Mouse (Mus musculus) myocyte (in vitro differentiated cells): ENCODE measurements around the gene Ctcf. TPM values are rescaled to one million over a fixed set of nuclear protein-coding genes. Genes with fewer than 3 reads are reported as not detected.

Source experiments
- H3K27me3 ChIP-seq: one replicate; pipeline ENCODE4 v1.6.1; 2011; ENCODE audit not compliant: control insufficient read depth, insufficient read depth, insufficient read length
- H3K36me3 ChIP-seq: one replicate; pipeline ENCODE4 v1.6.1; 2011; ENCODE audit not compliant: control insufficient read depth, insufficient read depth
- H3K4me2 ChIP-seq: one replicate; pipeline ENCODE4 v1.6.1; 2011; ENCODE audit warnings: low read depth, control low read depth
- H3K4me3 ChIP-seq: one replicate; pipeline ENCODE4 v1.5.1; 2011; ENCODE audit warnings: mild to moderate bottlenecking, control low read depth, moderate library complexity
- H3K79me2 ChIP-seq: one replicate; pipeline ENCODE4 v1.6.1; 2011; ENCODE audit not compliant: control insufficient read depth, insufficient read depth
- H3ac ChIP-seq: one replicate; pipeline ENCODE4 v1.6.1; 2011; ENCODE audit not compliant: control insufficient read depth, insufficient read length
- CEBPB ChIP-seq: IDR thresholded peaks from 2 replicates; pipeline ENCODE4 v1.6.1; 2011; ENCODE audit warnings: mild to moderate bottlenecking, moderate library complexity; ENCODE audit not compliant: poor library complexity, insufficient read depth, severe bottlenecking
- E2F4 ChIP-seq: IDR thresholded peaks from one replicate; pipeline ENCODE4 v1.6.1; 2011; ENCODE audit warnings: mild to moderate bottlenecking, control low read depth, moderate library complexity; ENCODE audit not compliant: insufficient read depth
- MAX ChIP-seq: IDR thresholded peaks from one replicate; pipeline ENCODE4 v1.6.1; 2011; ENCODE audit warnings: low read depth, mild to moderate bottlenecking, control low read depth
- MYOD1 ChIP-seq, 3 experiments: IDR thresholded peaks; one replicate each; pipeline ENCODE4 v1.6.1; 2011; ENCODE audit warnings: control low read depth in 2 of 3, low read depth in 2 of 3, mild to moderate bottlenecking in 2 of 3, moderate library complexity in 1 of 3; ENCODE audit not compliant: insufficient read length in 2 of 3, control insufficient read depth in 1 of 3
- MYOG ChIP-seq, 3 experiments: IDR thresholded peaks; one replicate each; pipeline ENCODE4 v1.6.1; 2011; ENCODE audit warnings: control low read depth in 2 of 3, low read depth in 2 of 3, mild to moderate bottlenecking in 2 of 3; ENCODE audit not compliant: insufficient read length in 2 of 3, control insufficient read depth in 1 of 3, insufficient read depth in 1 of 3
- POLR2A ChIP-seq: IDR thresholded peaks from one replicate; pipeline ENCODE4 v1.6.1; 2011; ENCODE audit warnings: low read depth, mild to moderate bottlenecking, control low read depth, moderate library complexity; ENCODE audit not compliant: insufficient read length
- POLR2AphosphoS2 ChIP-seq: IDR thresholded peaks from one replicate; pipeline ENCODE4 v1.6.1; 2011; ENCODE audit warnings: low read depth, control low read depth; ENCODE audit not compliant: insufficient read length
- REST ChIP-seq: IDR thresholded peaks from one replicate; pipeline ENCODE4 v1.6.1; 2011; ENCODE audit warnings: mild to moderate bottlenecking, control low read depth, moderate library complexity; ENCODE audit not compliant: insufficient read depth, insufficient read length
- SRF ChIP-seq: IDR thresholded peaks from one replicate; pipeline ENCODE4 v1.6.1; 2011; ENCODE audit warnings: low read depth; ENCODE audit not compliant: control insufficient read depth, insufficient read length
- TCF12 ChIP-seq: IDR thresholded peaks from one replicate; pipeline ENCODE4 v1.6.1; 2011; ENCODE audit warnings: mild to moderate bottlenecking, control low read depth; ENCODE audit not compliant: poor library complexity, insufficient read depth, severe bottlenecking
- TCF3 ChIP-seq: IDR thresholded peaks from one replicate; pipeline ENCODE4 v1.6.1; 2011; ENCODE audit warnings: low read depth, control low read depth; ENCODE audit not compliant: insufficient read length
- USF1 ChIP-seq: IDR thresholded peaks from one replicate; pipeline ENCODE4 v1.6.1; 2011; ENCODE audit warnings: low read depth, mild to moderate bottlenecking, control low read depth, moderate library complexity
- polyA plus RNA-seq: library from polyadenylated mRNA; unstranded; fragments of >200 nt; fragmentation: generic; extraction: Trizol; gene quantifications from one replicate; pipeline ENCODE4 v1.2.1, GENCODE M21; 2012; ENCODE audit warnings: missing spikeins

The Ctcf gene
- polyA plus RNA-seq, 1 experiment, result 17.6 TPM

- H3K36me3 ChIP-seq, result no peaks in the 10 kb centered on the region
- no peak overlapping the region for H3ac ChIP-seq
- no peak overlapping the region for H3K4me3 ChIP-seq
- peaks cover 8% of the 10 kb centered on the region for H3K79me2 ChIP-seq
- no peaks in the 10 kb centered on the region for H3K27me3 ChIP-seq
- TF ChIP-seq MAX (no peak), REST (no peak), TCF12 (no peak), POLR2AphosphoS2 (peak; percentile 17), SRF (no peak)
- no peak overlapping the region for H3K4me2 ChIP-seq
These were observed 66.5 kb downstream of the Ctcf start for GRCm38 (mm10) chr8:105702731-105703415.

DNA sequence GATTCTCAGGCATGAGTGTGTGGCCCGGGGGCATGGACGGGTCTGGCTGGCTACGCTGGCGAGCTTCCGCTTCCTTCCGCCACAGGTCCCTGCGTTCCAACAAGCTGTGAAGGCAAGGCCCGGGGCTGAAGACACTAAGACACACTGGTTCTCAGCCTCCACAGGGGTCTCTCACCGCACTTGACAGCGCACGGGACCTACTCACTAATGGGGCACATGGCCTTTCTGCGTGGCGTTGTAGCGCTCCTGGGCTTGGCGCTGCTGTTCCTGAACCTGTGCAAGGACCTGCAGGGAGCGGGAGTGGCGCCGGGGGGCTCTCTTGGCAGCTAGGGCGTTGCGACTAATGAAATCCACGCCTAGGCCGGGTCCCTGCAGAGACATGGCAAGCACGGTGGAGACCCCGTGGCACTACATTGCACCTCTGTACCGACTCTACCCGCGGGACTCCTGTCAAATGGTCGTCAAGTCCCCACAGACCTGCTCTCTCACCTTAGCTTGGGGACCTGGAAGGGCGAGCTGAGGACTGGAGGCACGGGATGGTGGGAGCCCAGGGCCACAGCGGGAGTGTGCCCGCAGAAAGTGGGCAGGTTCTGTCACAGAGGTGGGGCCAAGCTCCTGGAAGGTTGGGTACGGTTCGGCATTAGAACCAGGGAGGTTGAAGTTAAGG is 67.9 kb downstream of the Ctcf start:
- no peak overlapping the region for H3ac ChIP-seq
- no peak overlapping the region for H3K4me3 ChIP-seq
- H3K79me2 ChIP-seq, result peaks cover 8% of the 10 kb centered on the region
- no peaks in the 10 kb centered on the region for H3K27me3 ChIP-seq
- TF ChIP-seq POLR2A, result no peak
- TF ChIP-seq MYOD1 (IDR thresholded peaks at IDR 0.05; ENCODE audit: control insufficient read depth in 1 of 3, insufficient read length in 2 of 3, low read depth in 2 of 3), result no peak
- no peak for TF ChIP-seq SRF
- TF ChIP-seq POLR2AphosphoS2, result no peak
- TF ChIP-seq REST, result no peak
- no peak for TF ChIP-seq USF1
- no peak for TF ChIP-seq CEBPB
- no peak for TF ChIP-seq MYOG (IDR thresholded peaks at IDR 0.05; ENCODE audit: control insufficient read depth in 1 of 3, insufficient read depth in 1 of 3, insufficient read length in 2 of 3, low read depth in 2 of 3)
- no peak for TF ChIP-seq TCF3
- H3K4me2 ChIP-seq, result no peak overlapping the region
- no peaks in the 10 kb centered on the region for H3K36me3 ChIP-seq

- H3K36me3 ChIP-seq, result no peaks in the 10 kb centered on the region
- TF ChIP-seq TCF3 (no peak), E2F4 (no peak), TCF12 (no peak)
- peaks cover 8% of the 10 kb centered on the region for H3K79me2 ChIP-seq
- no peak overlapping the region for H3K4me3 ChIP-seq
- no peak overlapping the region for H3ac ChIP-seq
- H3K27me3 ChIP-seq, result no peaks in the 10 kb centered on the region
- H3K4me2 ChIP-seq, result no peak overlapping the region
These were observed 68.6 kb downstream of the Ctcf start for GRCm38 (mm10) chr8:105704955-105705354.

- Histone ChIP-seq H3K79me2 (peaks cover 8% of the 10 kb centered on the region), H3ac (no peak overlapping the region), H3K4me3 (peak overlapping the region; percentile 54), H3K4me2 (peak overlapping the region; percentile 81), H3K27me3 (no peaks in the 10 kb centered on the region), H3K36me3 (no peaks in the 10 kb centered on the region)
- no peak for TF ChIP-seq REST
- no peak for TF ChIP-seq USF1
These were observed 70.1 kb downstream of the Ctcf start for GRCm38 (mm10) chr8:105706426-105706825.

- Histone ChIP-seq H3K27me3 (no peaks in the 10 kb centered on the region), H3K36me3 (no peaks in the 10 kb centered on the region), H3K79me2 (peaks cover 8% of the 10 kb centered on the region), H3K4me2 (peak within 1 kb of the TSS; percentile 81), H3K4me3 (peak within 1 kb of the TSS; percentile 54), H3ac (peak within 1 kb of the TSS; percentile 28)
- TF ChIP-seq POLR2AphosphoS2, result no peak
- TF ChIP-seq E2F4, result peak; percentile 81
- no peak for TF ChIP-seq MAX
- TF ChIP-seq TCF12, result no peak
- TF ChIP-seq TCF3, result no peak
- TF ChIP-seq SRF, result no peak
- TF ChIP-seq CEBPB, result 0 out of 2 replicates have a peak, but pooled peaks have one; percentile 1
- peak; percentile 25 for TF ChIP-seq POLR2A
- peak in 1 of 3 experiments; percentile 9 for TF ChIP-seq MYOD1 (IDR thresholded peaks at IDR 0.05; ENCODE audit: control insufficient read depth in 1 of 3, insufficient read length in 2 of 3, low read depth in 2 of 3)
- peak in 1 of 3 experiments; percentile 1 for TF ChIP-seq MYOG (IDR thresholded peaks at IDR 0.05; ENCODE audit: control insufficient read depth in 1 of 3, insufficient read depth in 1 of 3, insufficient read length in 2 of 3, low read depth in 2 of 3)
- TF ChIP-seq REST, result no peak
- TF ChIP-seq USF1, result peak; percentile 7
These were observed 71.4 kb downstream of the Ctcf start, which contains the start of the genes 4933405L10Rik and Enkd1 for GRCm38 (mm10) chr8:105707498-105708403. 4933405L10Rik (plus strand) TSS chr8:105707655. Enkd1 (minus strand) TSS chr8:105708210.
